ENCODE assay signal across 18 mouse cellular contexts in genomic region chr1:153136647-153137046, GRCm38 (mm10). TPM values are rescaled to one million over a fixed set of nuclear protein-coding genes. Genes with fewer than 3 reads are reported as not detected.
DNase-seq lines count a peak whose midpoint lies in the region; ATAC-seq lines count a peak whose summit lies in the region.
"Had no signal": no experiment of that assay in that cellular context is flagged by ENCODE, and none has a peak within 500 bp of the region (broad histone marks: within the 10 kb centered on the region; RNA-seq: fewer than 3 reads in every experiment).

No protein-coding gene starts in this region.

- no peaks in the 10 kb centered on the region for H3K9me3 ChIP-seq in kidney, embryonic 14.5 days (ENCODE audit: control insufficient read depth, low read length)
- no peaks in the 10 kb centered on the region for H3K9me3 ChIP-seq in midbrain, embryonic 14.5 days (ENCODE audit: control insufficient read depth, low read length)
- no peaks in the 10 kb centered on the region for H3K9me3 ChIP-seq in forebrain, embryonic 13.5 days (replicated peaks)
- H3K9me3 ChIP-seq: forebrain, embryonic 15.5 days; liver, embryonic 13.5 days; midbrain, embryonic 15.5 days had no signal

- no peak overlapping the region for H3K9ac ChIP-seq in kidney, embryonic 14.5 days (ENCODE audit: low read depth, low read length)
- H3K9ac ChIP-seq in midbrain, embryonic 14.5 days (replicated peaks; ENCODE audit: low read length) = no peak overlapping the region
- no peak overlapping the region for H3K9ac ChIP-seq in forebrain, embryonic 13.5 days
- H3K9ac ChIP-seq: forebrain, embryonic 15.5 days; liver, embryonic 13.5 days; midbrain, embryonic 15.5 days had no signal

- no peaks in the 10 kb centered on the region for H3K36me3 ChIP-seq in kidney, embryonic 14.5 days (ENCODE audit: control insufficient read depth, insufficient read depth, low read length)
- no peaks in the 10 kb centered on the region for H3K36me3 ChIP-seq in midbrain, embryonic 14.5 days (ENCODE audit: control insufficient read depth, insufficient read depth, low read length)
- H3K36me3 ChIP-seq in forebrain, embryonic 13.5 days (ENCODE audit: poor library complexity, severe bottlenecking) = no peaks in the 10 kb centered on the region
- H3K36me3 ChIP-seq: forebrain, embryonic 15.5 days; liver, embryonic 13.5 days; midbrain, embryonic 15.5 days had no signal

- no peak for ATAC-seq in cerebellum, adult (ENCODE audit: insufficient number of reproducible peaks, low FRiP score, low TSS enrichment)
- no peak for ATAC-seq in kidney, embryonic 14.5 days (ENCODE audit: low FRiP score, low TSS enrichment)
- ATAC-seq in midbrain, embryonic 14.5 days (ENCODE audit: low FRiP score, low TSS enrichment) = no peak
- no peak for ATAC-seq in forebrain, embryonic 13.5 days
- ATAC-seq: forebrain, embryonic 15.5 days; hindbrain, postnatal 0 days; midbrain, embryonic 15.5 days had no signal

- WGBS in kidney, embryonic 14.5 days = 68% methylated on average over 13 of the region's 13 CpGs
- 91% methylated on average over 13 of the region's 13 CpGs for WGBS in midbrain, embryonic 14.5 days
- WGBS in forebrain, embryonic 13.5 days = 91% methylated on average over 13 of the region's 13 CpGs

- H3K27me3 ChIP-seq in kidney, embryonic 14.5 days (ENCODE audit: control insufficient read depth, insufficient read depth, low read length) = no peaks in the 10 kb centered on the region
- H3K27me3 ChIP-seq in midbrain, embryonic 14.5 days (ENCODE audit: control insufficient read depth, insufficient read depth, low read length) = no peaks in the 10 kb centered on the region
- no peaks in the 10 kb centered on the region for H3K27me3 ChIP-seq in forebrain, embryonic 13.5 days
- H3K27me3 ChIP-seq: forebrain, embryonic 15.5 days; liver, embryonic 13.5 days; midbrain, embryonic 15.5 days had no signal

- H3K27ac ChIP-seq in kidney, embryonic 14.5 days (ENCODE audit: low read depth, low read length) = no peak overlapping the region
- H3K27ac ChIP-seq in midbrain, embryonic 14.5 days (replicated peaks; ENCODE audit: low read depth, low read length) = no peak overlapping the region
- no peak overlapping the region for H3K27ac ChIP-seq in forebrain, embryonic 13.5 days
- H3K27ac ChIP-seq: forebrain, embryonic 15.5 days; hindbrain, postnatal 0 days; left cerebral cortex, adult 2 months; liver, embryonic 13.5 days; midbrain, embryonic 15.5 days had no signal

- H3K4me3 ChIP-seq in kidney, embryonic 14.5 days (ENCODE audit: low read length) = no peak overlapping the region
- H3K4me3 ChIP-seq in midbrain, embryonic 14.5 days (replicated peaks; ENCODE audit: low read depth, low read length) = no peak overlapping the region
- no peak overlapping the region for H3K4me3 ChIP-seq in forebrain, embryonic 13.5 days
- H3K4me3 ChIP-seq: erythroblast, embryonic 14.5 days; forebrain, embryonic 15.5 days; left cerebral cortex, adult 2 months; liver, embryonic 13.5 days; midbrain, embryonic 15.5 days had no signal

- H3K4me2 ChIP-seq in kidney, embryonic 14.5 days (replicated peaks; ENCODE audit: low read depth, low read length) = no peak overlapping the region
- no peak overlapping the region for H3K4me2 ChIP-seq in midbrain, embryonic 14.5 days (ENCODE audit: low read length)
- no peak overlapping the region for H3K4me2 ChIP-seq in forebrain, embryonic 13.5 days
- H3K4me2 ChIP-seq: forebrain, embryonic 15.5 days; liver, embryonic 13.5 days; midbrain, embryonic 15.5 days had no signal

- H3K4me1 ChIP-seq in kidney, embryonic 14.5 days (ENCODE audit: control insufficient read depth, insufficient read depth, low read length) = peaks cover 17% of the 10 kb centered on the region; the same call in 1 of the 2 replicates
- H3K4me1 ChIP-seq in midbrain, embryonic 14.5 days (ENCODE audit: control insufficient read depth, insufficient read depth, low read length) = 0 out of 2 replicates have a peak, but pooled peaks cover 5% of the 10 kb centered on the region
- peaks cover 6% of the 10 kb centered on the region; the same call in 1 of the 2 replicates for H3K4me1 ChIP-seq in forebrain, embryonic 13.5 days

- DNase-seq in cerebellum, postnatal 10 days = peak; percentile 34 to 52
- DNase-seq in kidney, postnatal 14 days = peak; percentile 48
- DNase-seq in urinary bladder, postnatal 14 days (ENCODE audit: low spot score) = peak; percentile 37
- DNase-seq in urinary bladder, adult 18-20 months (ENCODE audit: low spot score in 2 of 2) = no peak
- no peak for DNase-seq in midbrain, embryonic 14.5 days
- DNase-seq: adrenal gland, adult 2 months; cerebellum, adult 2 months; kidney, adult 11 months; liver, embryonic 13.5 days; thymus, postnatal 36 days had no signal

RNA-seq across cellular contexts. Expression of gene Lamc2, which starts 49.6 kb away (rescaled TPM):
- 24.5 and 44.2 TPM in 2 replicates for polyA plus RNA-seq in kidney, embryonic 14.5 days (2014; fragmentation: Nextera tagmentation; extraction: Ambion mirVana)
- 1.3 and 2.3 TPM in 2 replicates for polyA plus RNA-seq in midbrain, embryonic 14.5 days (2014; fragmentation: Nextera tagmentation; extraction: Ambion mirVana)
- 0.14 and 0.67 TPM in 2 replicates for polyA plus RNA-seq in forebrain, embryonic 13.5 days (2015; fragmentation: Nextera tagmentation; extraction: Ambion mirVana)

Comparison
In these comparisons a context has a peak if more than half of its experiments do, and no peak if none do; other contexts are left out.
1. DNase-seq: peak in cerebellum, postnatal 10 days (2 of 2), kidney, postnatal 14 days (single experiment) and urinary bladder, postnatal 14 days (single experiment); none in urinary bladder, adult 18-20 months (0 of 2) and midbrain, embryonic 14.5 days (single experiment).